In genomic region chr10:60277207-60278005, GRCm38 (mm10) we compare ENCODE assay signal across 8 mouse cellular contexts. TPM values are rescaled to one million over a fixed set of nuclear protein-coding genes. Genes with fewer than 3 reads are reported as not detected.
DNase-seq lines count a peak whose midpoint lies in the region; ATAC-seq and TF ChIP-seq lines count a peak whose summit lies in the region.

Psap (plus strand) TSS chr10:60277627.

- H3K9me3 ChIP-seq in hindbrain, postnatal 0 days (ENCODE audit: low read length) = no peaks in the 10 kb centered on the region

- ATAC-seq in hindbrain, postnatal 0 days = peak; percentile 93
- peak; percentile 84 for ATAC-seq in megakaryocyte, adult 5-6 weeks (ENCODE audit: poor library complexity, severe bottlenecking)

- no peaks in the 10 kb centered on the region for H3K27me3 ChIP-seq in hindbrain, postnatal 0 days (ENCODE audit: insufficient read depth, low read length)

- peak; percentile 80 for DNase-seq in WW6 (ENCODE audit: low read depth, low spot score)
- peak; percentile 89 to 92 for DNase-seq in cerebellum, postnatal 4 days (ENCODE audit: low spot score in 2 of 2)
- peak; percentile 97 for DNase-seq in gastrocnemius, adult 2 months
- DNase-seq in hindbrain, postnatal 0 days (ENCODE audit: low spot score) = peak; percentile 96
- peak; percentile 96 to 97 for DNase-seq in left cerebral cortex, adult 2 months (ENCODE audit: extremely low spot score in 1 of 2, low spot score in 2 of 2)
- DNase-seq in right cerebral cortex, adult 2 months (ENCODE audit: low spot score in 2 of 2) = peak; percentile 94
- peak; percentile 94 for DNase-seq in urinary bladder, postnatal 14 days (ENCODE audit: low spot score)

- H3K27ac ChIP-seq in gastrocnemius, adult 2 months = peak within 1 kb of the TSS; percentile 99
- peak within 1 kb of the TSS; percentile 89 for H3K27ac ChIP-seq in hindbrain, postnatal 0 days
- H3K27ac ChIP-seq in left cerebral cortex, adult 2 months = peak within 1 kb of the TSS; percentile 100

- peak; percentile 14; the same call in 1 of the 2 replicates for TF ChIP-seq CTCF in gastrocnemius, adult 2 months (IDR thresholded peaks at IDR 0.05)
- TF ChIP-seq CTCF in hindbrain, postnatal 0 days (IDR thresholded peaks at IDR 0.05; ENCODE audit: low read depth) = no peak; the same call in 1 of the 2 replicates
- TF ChIP-seq CTCF in left cerebral cortex, adult 2 months (IDR thresholded peaks at IDR 0.05) = no peak; the same call in 1 of the 2 replicates

- H3K4me2 ChIP-seq in hindbrain, postnatal 0 days (ENCODE audit: low read depth, low read length) = peak within 1 kb of the TSS; percentile 76

- H3K4me1 ChIP-seq in hindbrain, postnatal 0 days (ENCODE audit: insufficient read depth, low read length) = peaks cover 28% of the 10 kb centered on the region

- H3K36me3 ChIP-seq in hindbrain, postnatal 0 days (ENCODE audit: insufficient read depth, low read length) = no peaks in the 10 kb centered on the region

- WGBS in hindbrain, postnatal 0 days = 2% methylated on average over 53 of the region's 54 CpGs

- peak within 1 kb of the TSS; percentile 83 for H3K4me3 ChIP-seq in gastrocnemius, adult 2 months
- peak within 1 kb of the TSS; percentile 51 for H3K4me3 ChIP-seq in hindbrain, postnatal 0 days (ENCODE audit: low read length)
- peak within 1 kb of the TSS; percentile 66 for H3K4me3 ChIP-seq in left cerebral cortex, adult 2 months

- H3K9ac ChIP-seq in hindbrain, postnatal 0 days (replicated peaks; ENCODE audit: low read length) = peak within 1 kb of the TSS; percentile 77

- intact Hi-C loops in gastrocnemius, adult 2 months (cut with DNase I) = no loop called here
- intact Hi-C loops in left cerebral cortex, adult 2 months (cut with DNase I) = no loop called here

RNA-seq across cellular contexts. Expression of gene Psap, which starts in this region (rescaled TPM):
- 100 to 1,000 TPM; 730 to 837 TPM for total RNA-seq in gastrocnemius, adult 2 months (2021)
- 768 and 845 TPM in 2 replicates for total RNA-seq in hindbrain, postnatal 0 days (2014; rRNA removed)
- 277 and 281 TPM in 2 replicates for polyA plus RNA-seq in hindbrain, postnatal 0 days (2015; fragmentation: Nextera tagmentation; extraction: Ambion mirVana)
- 1,000 to 10,000 TPM; 1,511 to 1,570 TPM for total RNA-seq in left cerebral cortex, adult 2 months (2021)
- 2,144 and 2,167 TPM in 2 replicates for total RNA-seq in megakaryocyte, adult 5-6 weeks (2015)
- total RNA-seq in megakaryocyte, adult 5-6 weeks (2017) = 2,372 and 2,545 TPM in 2 replicates

Comparison
In these comparisons a context has a peak if more than half of its experiments do, and no peak if none do; other contexts are left out.
1. Peak in every context shown above with its lines: DNase-seq, ATAC-seq, H3K4me3 ChIP-seq and H3K27ac ChIP-seq.